Mouse (Mus musculus): ENCODE results near the gene Gnptg. TPM values are rescaled to one million over a fixed set of nuclear protein-coding genes. Genes with fewer than 3 reads are reported as not detected.

Gene Gnptg
- total RNA-seq, 1 experiment = 17.3 TPM

DNA sequence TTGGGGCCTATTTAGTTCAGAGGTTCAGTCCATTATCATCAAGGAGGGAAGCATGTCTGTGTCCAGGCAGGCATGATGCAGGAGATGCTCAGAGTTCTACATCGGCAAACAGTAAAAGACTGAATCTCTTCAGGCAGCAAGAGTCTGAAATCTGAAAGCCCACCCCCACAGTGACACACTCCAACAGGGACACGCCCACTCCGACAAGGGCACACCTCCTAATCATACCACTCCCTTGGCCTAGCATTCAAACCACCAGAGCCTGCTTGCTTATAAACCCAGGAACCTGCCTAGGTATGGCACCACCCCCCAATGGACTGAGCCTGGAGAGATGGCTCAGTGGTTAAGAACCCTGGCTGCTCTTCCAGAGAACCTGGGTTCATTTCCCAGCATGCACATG lies 24.5 kb downstream of the Gnptg start:
- Histone ChIP-seq H3K9me3 (ENCODE audit: control insufficient read depth, insufficient read depth, low read depth, low read length) (no peaks in the 10 kb centered on the region), H3K4me1 (ENCODE audit: control insufficient read depth in 2 of 2, insufficient read depth in 2 of 2, low read length in 2 of 2, poor library complexity in 1 of 2) (no peaks in the 10 kb centered on the region), H3K4me3 (ENCODE audit: insufficient read depth in 1 of 2, low read depth in 1 of 2, low read length in 2 of 2, poor library complexity in 1 of 2, severe bottlenecking in 1 of 2) (no peak overlapping the region), H3K36me3 (ENCODE audit: control insufficient read depth, insufficient read depth, low read length, poor library complexity, severe bottlenecking) (peaks cover 18% of the 10 kb centered on the region; the same call in 1 of the 2 replicates), H3K9ac (ENCODE audit: insufficient read depth, low read depth, low read length, poor library complexity, severe bottlenecking) (no peak overlapping the region), H3K27ac (ENCODE audit: insufficient read depth, low read depth, low read length, poor library complexity, severe bottlenecking) (no peak overlapping the region)
- TF ChIP-seq CHD2 (IDR thresholded peaks at IDR 0.05; ENCODE audit: low read depth, low read length) (no peak), HCFC1 (IDR thresholded peaks at IDR 0.05; ENCODE audit: borderline replicate concordance, insufficient read depth, low read length) (no peak), MAFK (IDR thresholded peaks at IDR 0.05; ENCODE audit: insufficient read depth, low read depth, low read length) (no peak), ZNF384 (IDR thresholded peaks at IDR 0.05; ENCODE audit: low read depth, low read length) (no peak), ZC3H11A (IDR thresholded peaks at IDR 0.05; ENCODE audit: borderline replicate concordance, low read depth, low read length) (no peak)
- in situ Hi-C loops (cut with MboI; ENCODE audit: low sequenced_read_pairs in 2 of 2, unreplicated experiment in 2 of 2) = no loop called here
- no peak for DNase-seq (ENCODE audit: low read depth, low spot score)

DNA sequence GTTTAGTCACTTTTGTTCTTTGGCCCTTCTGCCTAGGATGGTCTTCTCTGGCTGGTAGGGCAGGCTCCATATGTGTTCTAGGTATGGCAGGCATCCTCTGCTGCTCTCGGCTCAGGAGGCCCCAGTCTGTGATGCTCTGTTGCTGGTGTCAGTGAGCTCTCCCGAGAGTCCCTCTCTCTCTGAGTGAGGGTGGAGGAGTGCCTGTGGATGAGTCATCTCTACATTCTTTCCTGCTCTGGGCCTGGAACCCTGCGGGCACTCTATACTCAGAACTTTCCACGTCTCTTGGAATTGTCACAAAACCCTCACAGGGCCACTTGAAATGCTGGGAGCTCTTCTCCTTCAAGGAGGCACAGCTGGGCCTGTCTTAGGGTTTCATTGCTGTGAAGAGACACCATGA lies 28.2 kb downstream of the Gnptg start:
- Histone ChIP-seq H3K4me1 (ENCODE audit: control insufficient read depth in 2 of 2, insufficient read depth in 2 of 2, low read length in 2 of 2, poor library complexity in 1 of 2) (no peaks in the 10 kb centered on the region), H3K9ac (ENCODE audit: insufficient read depth, low read depth, low read length, poor library complexity, severe bottlenecking) (no peak overlapping the region), H3K4me3 (ENCODE audit: insufficient read depth in 1 of 2, low read depth in 1 of 2, low read length in 2 of 2, poor library complexity in 1 of 2, severe bottlenecking in 1 of 2) (no peak overlapping the region), H3K27ac (ENCODE audit: insufficient read depth, low read depth, low read length, poor library complexity, severe bottlenecking) (no peak overlapping the region), H3K9me3 (ENCODE audit: control insufficient read depth, insufficient read depth, low read depth, low read length) (no peaks in the 10 kb centered on the region), H3K36me3 (ENCODE audit: control insufficient read depth, insufficient read depth, low read length, poor library complexity, severe bottlenecking) (peaks cover 26% of the 10 kb centered on the region; the same call in 1 of the 2 replicates)
- in situ Hi-C loops (cut with MboI; ENCODE audit: low sequenced_read_pairs in 2 of 2, unreplicated experiment in 2 of 2) = no loop called here
- TF ChIP-seq CHD2 (IDR thresholded peaks at IDR 0.05; ENCODE audit: low read depth, low read length) = no peak
- DNase-seq (ENCODE audit: low read depth, low spot score) = no peak

DNA sequence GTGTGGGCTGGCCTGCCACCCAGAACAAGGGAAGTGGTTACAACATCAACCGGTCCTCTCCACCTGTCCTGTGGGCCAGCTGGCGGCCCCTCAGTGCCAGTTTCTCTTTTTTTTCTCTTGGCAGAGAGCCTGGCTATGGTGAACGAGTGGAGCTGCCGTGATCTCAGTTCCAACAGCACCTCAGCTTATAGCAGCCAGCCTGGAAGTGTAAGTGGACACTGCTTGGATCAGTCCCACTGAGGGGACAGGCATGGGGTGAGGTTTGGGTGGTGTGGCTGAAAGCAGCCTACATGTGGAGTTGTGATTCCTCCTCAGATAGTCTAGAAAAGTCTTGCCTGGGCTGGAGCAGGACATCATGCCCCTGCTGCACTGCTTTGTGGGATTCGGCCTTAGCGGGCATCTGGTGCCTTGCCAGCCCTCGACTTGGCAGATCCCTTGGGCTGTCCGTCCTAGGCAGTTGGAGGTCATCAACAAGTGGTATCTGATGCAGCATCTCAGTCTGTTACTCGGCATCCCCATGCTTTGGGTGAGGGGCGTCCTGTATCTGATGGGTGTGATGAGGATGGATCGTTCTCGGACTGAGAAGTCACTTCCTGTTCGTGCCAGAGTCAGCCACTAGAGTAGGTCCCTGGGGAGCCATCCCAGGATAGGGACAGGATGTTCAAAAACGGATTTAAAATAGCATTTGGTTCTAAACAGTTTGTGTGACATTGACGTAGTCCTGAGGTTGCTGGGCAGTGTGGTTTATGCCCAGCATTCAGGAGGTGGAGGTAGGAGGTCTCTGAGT lies 29.1 kb downstream of the Gnptg start:
- in situ Hi-C loops (cut with MboI; ENCODE audit: low sequenced_read_pairs in 2 of 2, unreplicated experiment in 2 of 2) = no loop called here
- Histone ChIP-seq H3K4me1 (ENCODE audit: control insufficient read depth in 2 of 2, insufficient read depth in 2 of 2, low read length in 2 of 2, poor library complexity in 1 of 2) (no peaks in the 10 kb centered on the region), H3K9ac (ENCODE audit: insufficient read depth, low read depth, low read length, poor library complexity, severe bottlenecking) (no peak overlapping the region), H3K4me3 (ENCODE audit: insufficient read depth in 1 of 2, low read depth in 1 of 2, low read length in 2 of 2, poor library complexity in 1 of 2, severe bottlenecking in 1 of 2) (no peak overlapping the region), H3K27ac (ENCODE audit: insufficient read depth, low read depth, low read length, poor library complexity, severe bottlenecking) (no peak overlapping the region), H3K9me3 (ENCODE audit: control insufficient read depth, insufficient read depth, low read depth, low read length) (no peaks in the 10 kb centered on the region), H3K36me3 (ENCODE audit: control insufficient read depth, insufficient read depth, low read length, poor library complexity, severe bottlenecking) (peaks cover 27% of the 10 kb centered on the region; the same call in 1 of the 2 replicates)
- no peak for TF ChIP-seq CHD2 (IDR thresholded peaks at IDR 0.05; ENCODE audit: low read depth, low read length)
- no peak for TF ChIP-seq MAFK (IDR thresholded peaks at IDR 0.05; ENCODE audit: insufficient read depth, low read depth, low read length)
- TF ChIP-seq ZNF384 (IDR thresholded peaks at IDR 0.05; ENCODE audit: low read depth, low read length) = no peak
- no peak for TF ChIP-seq ZC3H11A (IDR thresholded peaks at IDR 0.05; ENCODE audit: borderline replicate concordance, low read depth, low read length)
- TF ChIP-seq HCFC1 (IDR thresholded peaks at IDR 0.05; ENCODE audit: borderline replicate concordance, insufficient read depth, low read length) = no peak
- DNase-seq (ENCODE audit: low read depth, low spot score) = no peak

DNA sequence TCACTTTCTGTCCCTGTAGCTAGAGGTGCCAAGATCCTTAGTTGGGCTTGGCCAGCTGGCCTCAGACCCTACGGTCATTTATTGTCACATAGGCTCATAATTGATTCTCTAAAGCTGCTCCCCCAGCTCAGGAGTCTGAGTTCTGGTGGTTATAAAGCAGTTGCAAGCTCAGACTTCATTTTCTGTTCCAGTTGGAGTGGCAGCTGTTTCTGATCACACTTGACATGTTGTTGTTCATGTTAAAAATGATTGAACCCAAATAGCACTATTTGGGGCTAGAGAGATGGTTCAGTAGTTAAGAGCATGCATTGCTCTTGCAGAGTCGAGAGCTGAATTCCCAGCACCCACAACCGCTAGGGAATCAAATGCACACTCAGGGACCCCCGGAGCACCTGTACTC lies 29.9 kb downstream of the Gnptg start:
- no peaks in the 10 kb centered on the region for H3K4me1 ChIP-seq (ENCODE audit: control insufficient read depth in 2 of 2, insufficient read depth in 2 of 2, low read length in 2 of 2, poor library complexity in 1 of 2)

More for the DNA sequence above, 29.9 kb downstream of the Gnptg start:
- Histone ChIP-seq H3K27ac (ENCODE audit: insufficient read depth, low read depth, low read length, poor library complexity, severe bottlenecking) (no peak overlapping the region), H3K9me3 (ENCODE audit: control insufficient read depth, insufficient read depth, low read depth, low read length) (no peaks in the 10 kb centered on the region), H3K4me3 (ENCODE audit: insufficient read depth in 1 of 2, low read depth in 1 of 2, low read length in 2 of 2, poor library complexity in 1 of 2, severe bottlenecking in 1 of 2) (no peak overlapping the region), H3K9ac (ENCODE audit: insufficient read depth, low read depth, low read length, poor library complexity, severe bottlenecking) (no peak overlapping the region), H3K36me3 (ENCODE audit: control insufficient read depth, insufficient read depth, low read length, poor library complexity, severe bottlenecking) (peaks cover 35% of the 10 kb centered on the region; the same call in 1 of the 2 replicates)
- in situ Hi-C loops (cut with MboI; ENCODE audit: low sequenced_read_pairs in 2 of 2, unreplicated experiment in 2 of 2) = no loop called here
- TF ChIP-seq HCFC1 (IDR thresholded peaks at IDR 0.05; ENCODE audit: borderline replicate concordance, insufficient read depth, low read length) = no peak
- no peak for TF ChIP-seq MAFK (IDR thresholded peaks at IDR 0.05; ENCODE audit: insufficient read depth, low read depth, low read length)
- no peak for TF ChIP-seq ZNF384 (IDR thresholded peaks at IDR 0.05; ENCODE audit: low read depth, low read length)
- TF ChIP-seq ZC3H11A (IDR thresholded peaks at IDR 0.05; ENCODE audit: borderline replicate concordance, low read depth, low read length) = no peak
- no peak for DNase-seq (ENCODE audit: low read depth, low spot score)

All from ES-E14 (cell line).